Mouse (Mus musculus): ENCODE data around the gene Usp49. TPM values are rescaled to one million over a fixed set of nuclear protein-coding genes. Genes with fewer than 3 reads are reported as not detected.

The Usp49 gene
- 15.8 and 20.6 TPM in 2 replicates for polyA plus RNA-seq (2012)

- TF ChIP-seq GATA1 (IDR thresholded peaks at IDR 0.05; ENCODE audit: low read length), result no peak
These were observed at the start of gene Usp49 for GRCm38 (mm10) chr17:47630678-47631065. Usp49 (plus strand) TSS chr17:47630690.

DNA sequence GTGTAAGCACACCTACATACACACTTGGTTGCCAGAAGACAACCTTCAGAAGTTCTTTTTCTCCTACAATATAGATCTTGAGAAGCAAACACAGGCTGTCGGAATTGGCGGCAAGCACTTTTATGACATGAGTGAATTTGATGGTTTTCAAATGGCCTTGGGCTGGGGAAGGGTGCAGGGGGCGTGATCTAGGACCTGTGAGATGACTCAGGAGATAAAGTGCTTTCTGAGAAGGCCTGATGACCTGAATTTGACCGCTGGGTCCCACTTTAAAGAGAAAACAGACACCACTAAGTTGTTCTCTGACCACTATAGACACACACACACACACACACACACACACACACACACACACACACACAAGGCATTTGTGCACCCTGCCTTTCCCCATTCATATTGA lies 49.5 kb upstream of the Usp49 start:
- TF ChIP-seq GATA1 (IDR thresholded peaks at IDR 0.05; ENCODE audit: low read length), result no peak

- TF ChIP-seq GATA1 (IDR thresholded peaks at IDR 0.05; ENCODE audit: low read length), result no peak
These were observed 42.0 kb upstream of the Usp49 start for GRCm38 (mm10) chr17:47588517-47588916.

GRCm38 (mm10) chr17:47591073-47591472 lies 39.4 kb upstream of the Usp49 start:
- TF ChIP-seq GATA1 (IDR thresholded peaks at IDR 0.05; ENCODE audit: low read length), result no peak

GRCm38 (mm10) chr17:47593215-47593853 lies 37.2 kb upstream of the Usp49 start:
- no peak for TF ChIP-seq GATA1 (IDR thresholded peaks at IDR 0.05; ENCODE audit: low read length)

GRCm38 (mm10) chr17:47593854-47594182 lies 36.7 kb upstream of the Usp49 start:
- no peak for TF ChIP-seq GATA1 (IDR thresholded peaks at IDR 0.05; ENCODE audit: low read length)

DNA sequence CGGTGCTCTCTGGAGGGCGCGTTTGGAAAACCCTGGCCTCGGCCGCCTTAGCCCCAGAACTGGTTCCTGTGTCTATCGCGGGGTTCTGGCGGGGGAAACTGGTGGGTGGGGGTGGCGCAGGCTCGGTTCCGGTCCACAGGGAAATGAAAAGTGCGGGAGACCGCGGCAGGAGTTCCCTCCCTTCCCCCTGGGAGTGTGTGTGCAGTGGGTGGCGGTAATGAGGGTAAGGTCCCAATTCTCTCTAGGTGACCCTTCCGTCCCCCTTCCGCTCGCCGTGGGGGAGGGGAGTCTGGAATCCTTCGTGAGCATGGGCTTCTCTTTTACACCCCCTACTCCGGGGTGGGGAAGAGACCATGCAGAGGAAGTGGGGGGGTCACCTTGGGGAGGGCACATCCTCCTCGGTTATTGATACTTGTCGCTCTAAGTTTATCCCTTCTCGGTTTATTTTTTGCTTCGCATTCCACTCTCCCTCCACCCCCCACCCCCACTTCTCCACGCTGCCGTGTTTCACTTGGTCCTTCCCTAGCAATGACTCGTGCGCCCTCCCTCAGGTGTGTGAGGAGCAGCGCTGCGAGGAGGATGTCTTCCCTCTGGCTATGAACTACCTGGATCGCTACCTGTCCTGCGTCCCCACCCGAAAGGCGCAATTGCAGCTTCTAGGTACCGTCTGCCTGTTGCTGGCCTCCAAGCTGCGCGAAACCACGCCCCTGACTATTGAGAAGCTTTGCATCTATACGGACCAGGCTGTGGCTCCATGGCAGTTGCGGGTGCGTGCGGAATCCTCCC lies 36.1 kb upstream of the Usp49 start:
- no peak for TF ChIP-seq GATA1 (IDR thresholded peaks at IDR 0.05; ENCODE audit: low read length)

DNA sequence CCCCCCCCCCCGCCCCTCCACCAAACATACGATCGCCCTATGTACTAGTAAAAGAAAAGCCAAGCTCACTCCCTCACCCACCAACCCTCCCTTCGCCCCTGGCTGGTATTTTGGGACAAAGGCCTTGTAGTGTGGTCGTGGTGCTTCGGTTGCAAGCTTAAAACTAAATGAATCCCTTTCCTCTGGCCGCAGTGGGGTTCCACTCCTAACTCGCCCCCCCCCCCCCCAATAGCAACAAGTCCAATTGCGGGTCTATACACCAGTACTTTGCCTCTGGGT lies 35.6 kb upstream of the Usp49 start:
- TF ChIP-seq GATA1 (IDR thresholded peaks at IDR 0.05; ENCODE audit: low read length), result no peak

- TF ChIP-seq GATA1 (IDR thresholded peaks at IDR 0.05; ENCODE audit: low read length), result no peak
These were observed 35.0 kb upstream of the Usp49 start for GRCm38 (mm10) chr17:47595248-47596161.

- TF ChIP-seq GATA1 (IDR thresholded peaks at IDR 0.05; ENCODE audit: low read length), result no peak
These were observed 34.2 kb upstream of the Usp49 start for GRCm38 (mm10) chr17:47596162-47596838.

GRCm38 (mm10) chr17:47596839-47597164 lies 33.7 kb upstream of the Usp49 start:
- no peak for TF ChIP-seq GATA1 (IDR thresholded peaks at IDR 0.05; ENCODE audit: low read length)

GRCm38 (mm10) chr17:47597261-47597660 lies 33.2 kb upstream of the Usp49 start:
- TF ChIP-seq GATA1 (IDR thresholded peaks at IDR 0.05; ENCODE audit: low read length), result no peak

- no peak for TF ChIP-seq GATA1 (IDR thresholded peaks at IDR 0.05; ENCODE audit: low read length)
These were observed 32.5 kb upstream of the Usp49 start for GRCm38 (mm10) chr17:47597838-47598579.

DNA sequence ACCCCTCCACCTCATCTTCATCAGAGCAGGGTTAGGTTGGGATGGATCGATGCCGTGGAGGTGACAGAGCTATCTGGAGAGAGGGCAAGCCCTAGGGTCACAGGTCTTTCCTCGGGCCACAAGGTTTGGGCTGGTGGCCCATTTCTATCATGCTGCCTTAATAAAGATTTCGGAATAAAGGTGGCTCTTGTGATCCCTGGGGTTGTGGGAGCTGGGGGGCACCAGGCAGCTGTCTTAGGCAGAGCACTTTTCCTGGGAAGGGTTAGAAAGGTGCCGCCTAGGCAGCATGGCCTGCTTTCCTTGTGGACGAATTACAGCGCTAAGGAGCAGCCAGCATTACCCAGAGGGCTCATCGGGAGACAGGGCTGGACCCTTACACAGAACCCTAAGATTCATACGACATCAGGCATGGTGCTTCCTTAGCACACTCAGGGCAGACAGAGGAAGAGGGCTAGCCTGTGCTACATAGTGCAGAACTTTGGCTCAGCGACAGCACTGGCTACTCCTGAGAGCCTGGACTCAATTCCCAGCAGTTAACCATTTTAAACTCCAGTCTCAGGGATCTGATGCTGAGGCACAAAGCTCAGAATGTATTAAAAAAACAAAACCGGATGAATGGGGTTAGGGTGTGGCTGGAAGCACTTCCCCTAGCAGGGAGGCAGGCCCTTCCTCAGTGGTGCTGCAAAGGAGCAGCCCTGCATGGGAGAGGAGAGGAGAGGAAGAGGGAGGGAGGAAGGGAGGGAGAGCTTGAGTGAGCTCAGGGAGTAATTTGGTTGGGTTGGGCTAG lies 30.8 kb upstream of the Usp49 start:
- TF ChIP-seq GATA1 (IDR thresholded peaks at IDR 0.05; ENCODE audit: low read length), result no peak
